Mouse (Mus musculus): ENCODE data around the gene Ipo11. TPM values are rescaled to one million over a fixed set of nuclear protein-coding genes. Genes with fewer than 3 reads are reported as not detected.

Gene Ipo11
- total and polyA plus RNA-seq, 2 experiments from 2014 or later = 30.2 to 47.0 TPM

- WGBS = 90% methylated on average over 5 of the region's 5 CpGs
- no peaks in the 10 kb centered on the region for H3K9me3 ChIP-seq (ENCODE audit: low read length)
- no peak for DNase-seq (ENCODE audit: low spot score)
- ATAC-seq (ENCODE audit: low FRiP score) = no peak
- peaks cover 2% of the 10 kb centered on the region; the same call in 1 of the 2 replicates for H3K4me1 ChIP-seq (ENCODE audit: insufficient read depth, low read length)
- H3K9ac ChIP-seq (replicated peaks; ENCODE audit: low read length, poor library complexity, severe bottlenecking) = no peak overlapping the region
- H3K4me2 ChIP-seq (ENCODE audit: low read depth, low read length, poor library complexity, severe bottlenecking) = no peak overlapping the region
- no peak overlapping the region for H3K27ac ChIP-seq (ENCODE audit: low read depth, low read length)
- no peaks in the 10 kb centered on the region for H3K27me3 ChIP-seq (ENCODE audit: insufficient read depth, low read length)
- no peak for TF ChIP-seq CTCF (IDR thresholded peaks at IDR 0.05)
- H3K4me3 ChIP-seq (ENCODE audit: low read depth, low read length) = no peak overlapping the region
- H3K36me3 ChIP-seq (ENCODE audit: insufficient read depth, low read length) = 0 out of 2 replicates have a peak, but pooled peaks cover under 1% of the 10 kb centered on the region
These were observed 100.3 kb downstream of the Ipo11 start for GRCm38 (mm10) chr13:106836527-106836879.

- H3K4me1 ChIP-seq (ENCODE audit: insufficient read depth, low read length) = peaks cover 2% of the 10 kb centered on the region; the same call in 1 of the 2 replicates
- H3K27me3 ChIP-seq (ENCODE audit: insufficient read depth, low read length) = no peaks in the 10 kb centered on the region
- H3K4me3 ChIP-seq (ENCODE audit: low read depth, low read length) = peak overlapping the region; percentile 18; the same call in 1 of the 2 replicates
- H3K9ac ChIP-seq (replicated peaks; ENCODE audit: low read length, poor library complexity, severe bottlenecking) = no peak overlapping the region
- 52% methylated on average over 15 of the region's 15 CpGs for WGBS
- H3K27ac ChIP-seq (ENCODE audit: low read depth, low read length) = no peak overlapping the region
- no peaks in the 10 kb centered on the region for H3K9me3 ChIP-seq (ENCODE audit: low read length)
- DNase-seq (ENCODE audit: low spot score) = peak; percentile 49
- peak overlapping the region; percentile 39 for H3K4me2 ChIP-seq (ENCODE audit: low read depth, low read length, poor library complexity, severe bottlenecking)
- H3K36me3 ChIP-seq (ENCODE audit: insufficient read depth, low read length) = no peaks in the 10 kb centered on the region
- TF ChIP-seq CTCF (IDR thresholded peaks at IDR 0.05) = no peak
- ATAC-seq (ENCODE audit: low FRiP score) = peak; percentile 56; the same call in 1 of the 2 replicates
These were observed 100.8 kb downstream of the Ipo11 start for GRCm38 (mm10) chr13:106835844-106836526.

GRCm38 (mm10) chr13:106830029-106830428 lies 106.7 kb downstream of the Ipo11 start:
- 0 out of 2 replicates have a peak, but pooled peaks cover 4% of the 10 kb centered on the region for H3K36me3 ChIP-seq (ENCODE audit: insufficient read depth, low read length)
- H3K27me3 ChIP-seq (ENCODE audit: insufficient read depth, low read length) = no peaks in the 10 kb centered on the region
- DNase-seq (ENCODE audit: low spot score) = no peak
- no peak overlapping the region for H3K4me3 ChIP-seq (ENCODE audit: low read depth, low read length)
- ATAC-seq (ENCODE audit: low FRiP score) = no peak
- TF ChIP-seq CTCF (IDR thresholded peaks at IDR 0.05) = no peak
- H3K27ac ChIP-seq (ENCODE audit: low read depth, low read length) = no peak overlapping the region
- 81% methylated on average over 6 of the region's 6 CpGs for WGBS
- no peak overlapping the region for H3K4me2 ChIP-seq (ENCODE audit: low read depth, low read length, poor library complexity, severe bottlenecking)
- no peak overlapping the region for H3K9ac ChIP-seq (replicated peaks; ENCODE audit: low read length, poor library complexity, severe bottlenecking)
- no peaks in the 10 kb centered on the region for H3K9me3 ChIP-seq (ENCODE audit: low read length)
- no peaks in the 10 kb centered on the region for H3K4me1 ChIP-seq (ENCODE audit: insufficient read depth, low read length)

- 92% methylated on average over 12 of the region's 12 CpGs for WGBS
- no peak for TF ChIP-seq CTCF (IDR thresholded peaks at IDR 0.05)
These were observed 107.3 kb downstream of the Ipo11 start for GRCm38 (mm10) chr13:106829327-106829997.

GRCm38 (mm10) chr13:106825618-106826017 lies 111.1 kb downstream of the Ipo11 start:
- Histone ChIP-seq H3K4me1 (ENCODE audit: insufficient read depth, low read length) (no peaks in the 10 kb centered on the region), H3K27me3 (ENCODE audit: insufficient read depth, low read length) (no peaks in the 10 kb centered on the region), H3K36me3 (ENCODE audit: insufficient read depth, low read length) (0 out of 2 replicates have a peak, but pooled peaks cover 4% of the 10 kb centered on the region), H3K9me3 (ENCODE audit: low read length) (no peaks in the 10 kb centered on the region), H3K27ac (ENCODE audit: low read depth, low read length) (no peak overlapping the region), H3K4me2 (ENCODE audit: low read depth, low read length, poor library complexity, severe bottlenecking) (no peak overlapping the region), H3K9ac (replicated peaks; ENCODE audit: low read length, poor library complexity, severe bottlenecking) (no peak overlapping the region), H3K4me3 (ENCODE audit: low read depth, low read length) (no peak overlapping the region)
- 70% methylated on average over 5 of the region's 5 CpGs for WGBS
- TF ChIP-seq CTCF (IDR thresholded peaks at IDR 0.05) = no peak
- no peak for DNase-seq (ENCODE audit: low spot score)
- ATAC-seq (ENCODE audit: low FRiP score) = 0 out of 2 replicates have a peak, but pooled peaks have one; percentile 40

More at GRCm38 (mm10) chr13:106829327-106829997, 107.3 kb downstream of the Ipo11 start:
- H3K9ac ChIP-seq (replicated peaks; ENCODE audit: low read length, poor library complexity, severe bottlenecking) = no peak overlapping the region
- H3K9me3 ChIP-seq (ENCODE audit: low read length) = no peaks in the 10 kb centered on the region
- H3K4me2 ChIP-seq (ENCODE audit: low read depth, low read length, poor library complexity, severe bottlenecking) = no peak overlapping the region
- DNase-seq (ENCODE audit: low spot score) (no peak), ATAC-seq (ENCODE audit: low FRiP score) (no peak)
- no peak overlapping the region for H3K4me3 ChIP-seq (ENCODE audit: low read depth, low read length)
- H3K27me3 ChIP-seq (ENCODE audit: insufficient read depth, low read length) = no peaks in the 10 kb centered on the region
- H3K27ac ChIP-seq (ENCODE audit: low read depth, low read length) = no peak overlapping the region
- no peaks in the 10 kb centered on the region for H3K4me1 ChIP-seq (ENCODE audit: insufficient read depth, low read length)
- H3K36me3 ChIP-seq (ENCODE audit: insufficient read depth, low read length) = 0 out of 2 replicates have a peak, but pooled peaks cover 4% of the 10 kb centered on the region

- DNase-seq (ENCODE audit: low spot score) = no peak
- H3K9me3 ChIP-seq (ENCODE audit: low read length) = no peaks in the 10 kb centered on the region
- 0 out of 2 replicates have a peak, but pooled peaks cover 4% of the 10 kb centered on the region for H3K36me3 ChIP-seq (ENCODE audit: insufficient read depth, low read length)
- no peak overlapping the region for H3K4me2 ChIP-seq (ENCODE audit: low read depth, low read length, poor library complexity, severe bottlenecking)
- no peaks in the 10 kb centered on the region for H3K27me3 ChIP-seq (ENCODE audit: insufficient read depth, low read length)
- H3K4me1 ChIP-seq (ENCODE audit: insufficient read depth, low read length) = no peaks in the 10 kb centered on the region
- no peak overlapping the region for H3K27ac ChIP-seq (ENCODE audit: low read depth, low read length)
- 90% methylated on average over 2 of the region's 2 CpGs for WGBS
- no peak overlapping the region for H3K4me3 ChIP-seq (ENCODE audit: low read depth, low read length)
- no peak for TF ChIP-seq CTCF (IDR thresholded peaks at IDR 0.05)
- no peak for ATAC-seq (ENCODE audit: low FRiP score)
- H3K9ac ChIP-seq (replicated peaks; ENCODE audit: low read length, poor library complexity, severe bottlenecking) = no peak overlapping the region
These were observed 112.9 kb downstream of the Ipo11 start for GRCm38 (mm10) chr13:106823875-106824191.
